Mouse (Mus musculus) telencephalon, adult 2 months (tissue): ENCODE results near the gene Pgm5.

ENCODE experiments used
- DNase-seq: peaks from one replicate; pipeline ENCODE4 v3.0.0-alpha.2; 2011; ENCODE audit warnings: low read depth, low spot score

Gene Pgm5

GRCm38 (mm10) chr19:24871037-24871635 is 9.5 kb upstream of the Pgm5 start:
- peak; percentile 56 for DNase-seq

GRCm38 (mm10) chr19:24865436-24865835 is 3.8 kb upstream of the Pgm5 start:
- DNase-seq: no peak

- no peak for DNase-seq
Observed at GRCm38 (mm10) chr19:24861276-24861611, 411 bp downstream of the Pgm5 start.

- no peak for DNase-seq
Observed at GRCm38 (mm10) chr19:24851456-24852315, 10.0 kb downstream of the Pgm5 start.

- no peak for DNase-seq
Observed at GRCm38 (mm10) chr19:24848844-24849243, 12.8 kb downstream of the Pgm5 start.

- no peak for DNase-seq
Observed at GRCm38 (mm10) chr19:24848345-24848744, 13.3 kb downstream of the Pgm5 start.

GRCm38 (mm10) chr19:24845007-24845546 is 16.6 kb downstream of the Pgm5 start:
- DNase-seq: no peak

- no peak for DNase-seq
Observed at GRCm38 (mm10) chr19:24842080-24842479, 19.6 kb downstream of the Pgm5 start.

GRCm38 (mm10) chr19:24824517-24824916 is 37.1 kb downstream of the Pgm5 start:
- DNase-seq: no peak

GRCm38 (mm10) chr19:24815661-24816221 is 45.9 kb downstream of the Pgm5 start:
- DNase-seq: no peak

- DNase-seq: no peak
Observed at GRCm38 (mm10) chr19:24812861-24813293, 48.8 kb downstream of the Pgm5 start.

GRCm38 (mm10) chr19:24812106-24812810 is 49.4 kb downstream of the Pgm5 start:
- DNase-seq: no peak

GRCm38 (mm10) chr19:24811451-24811850 is 50.2 kb downstream of the Pgm5 start:
- DNase-seq: no peak

GRCm38 (mm10) chr19:24806013-24806412 is 55.6 kb downstream of the Pgm5 start:
- DNase-seq: no peak

GRCm38 (mm10) chr19:24797606-24798005 is 64.0 kb downstream of the Pgm5 start:
- no peak for DNase-seq

GRCm38 (mm10) chr19:24794350-24794749 is 67.3 kb downstream of the Pgm5 start:
- no peak for DNase-seq

GRCm38 (mm10) chr19:24793545-24794139 is 68.0 kb downstream of the Pgm5 start:
- no peak for DNase-seq

GRCm38 (mm10) chr19:24792876-24793275 is 68.8 kb downstream of the Pgm5 start:
- no peak for DNase-seq

- no peak for DNase-seq
Observed at GRCm38 (mm10) chr19:24785898-24786297, 75.8 kb downstream of the Pgm5 start.

GRCm38 (mm10) chr19:24785056-24785675 is 76.5 kb downstream of the Pgm5 start:
- DNase-seq: no peak

- DNase-seq: no peak
Observed at GRCm38 (mm10) chr19:24783736-24784135, 77.9 kb downstream of the Pgm5 start.
